Mouse (Mus musculus) embryonic facial prominence, embryonic 10.5 days (tissue): ENCODE results near the gene Pitpnc1. TPM values are rescaled to one million over a fixed set of nuclear protein-coding genes. Genes with fewer than 3 reads are reported as not detected.
A peak's percentile ranks its signal among the peaks of the same experiment; 100 is the strongest.

Source experiments
- DNase-seq: peaks from one replicate; pipeline ENCODE4 v3.0.0-alpha.2; 2017; ENCODE audit warnings: low spot score
- H3K27ac ChIP-seq: fragments of 300-500 bp; sonication (generic); replicated peaks from 2 replicates; pipeline ENCODE4 v1.5.1; 2016; ENCODE audit warnings: mild to moderate bottlenecking
- H3K27me3 ChIP-seq: fragments of 300-500 bp; sonication (generic); replicated peaks from 2 replicates; pipeline ENCODE4 v1.6.1; 2016; ENCODE audit warnings: low read depth, mild to moderate bottlenecking; ENCODE audit not compliant: poor library complexity, severe bottlenecking
- H3K36me3 ChIP-seq: fragments of 300-500 bp; sonication (generic); replicated peaks from 2 replicates; pipeline ENCODE4 v1.6.1; 2016; ENCODE audit warnings: mild to moderate bottlenecking, moderate library complexity
- H3K4me1 ChIP-seq: fragments of 300-500 bp; sonication (generic); 2 replicates; pipeline ENCODE4 v1.6.1; 2016
- H3K4me3 ChIP-seq: fragments of 300-500 bp; sonication (generic); 2 replicates; pipeline ENCODE4 v1.5.1; 2016; ENCODE audit warnings: mild to moderate bottlenecking, moderate library complexity
- H3K9me3 ChIP-seq: fragments of 300-500 bp; sonication (generic); 2 replicates; pipeline ENCODE4 v1.6.1; 2016; ENCODE audit warnings: mild to moderate bottlenecking
- WGBS: fragments of 180-500 bp; shearing (Covaris S2); methylation state at CpG from one replicate; pipeline ENCODE4 v1.1.7; 2016; 5-methylcytosine and 5-hydroxymethylcytosine counted together
- polyA plus RNA-seq: library from polyadenylated mRNA; unstranded; fragments of >200 nt; fragmentation: Nextera tagmentation; extraction: Ambion mirVana; gene quantifications from 2 replicates; pipeline ENCODE4 v1.2.1, GENCODE M21; 2016

Gene Pitpnc1
- polyA plus RNA-seq, 1 experiment from 2014 or later, result 42.5 TPM

GRCm38 (mm10) chr11:107339224-107339805 lies 131.2 kb downstream of the Pitpnc1 start:
- WGBS, result 79% methylated on average over 7 of the region's 7 CpGs
- 0 out of 2 replicates have a peak, but pooled peaks cover 2% of the 10 kb centered on the region for H3K9me3 ChIP-seq
- H3K27ac ChIP-seq, result no peak overlapping the region
- H3K27me3 ChIP-seq, result no peaks in the 10 kb centered on the region
- peaks cover 20% of the 10 kb centered on the region for H3K36me3 ChIP-seq
- no peak for DNase-seq
- H3K4me3 ChIP-seq, result no peak overlapping the region
- peaks cover 48% of the 10 kb centered on the region for H3K4me1 ChIP-seq

DNA sequence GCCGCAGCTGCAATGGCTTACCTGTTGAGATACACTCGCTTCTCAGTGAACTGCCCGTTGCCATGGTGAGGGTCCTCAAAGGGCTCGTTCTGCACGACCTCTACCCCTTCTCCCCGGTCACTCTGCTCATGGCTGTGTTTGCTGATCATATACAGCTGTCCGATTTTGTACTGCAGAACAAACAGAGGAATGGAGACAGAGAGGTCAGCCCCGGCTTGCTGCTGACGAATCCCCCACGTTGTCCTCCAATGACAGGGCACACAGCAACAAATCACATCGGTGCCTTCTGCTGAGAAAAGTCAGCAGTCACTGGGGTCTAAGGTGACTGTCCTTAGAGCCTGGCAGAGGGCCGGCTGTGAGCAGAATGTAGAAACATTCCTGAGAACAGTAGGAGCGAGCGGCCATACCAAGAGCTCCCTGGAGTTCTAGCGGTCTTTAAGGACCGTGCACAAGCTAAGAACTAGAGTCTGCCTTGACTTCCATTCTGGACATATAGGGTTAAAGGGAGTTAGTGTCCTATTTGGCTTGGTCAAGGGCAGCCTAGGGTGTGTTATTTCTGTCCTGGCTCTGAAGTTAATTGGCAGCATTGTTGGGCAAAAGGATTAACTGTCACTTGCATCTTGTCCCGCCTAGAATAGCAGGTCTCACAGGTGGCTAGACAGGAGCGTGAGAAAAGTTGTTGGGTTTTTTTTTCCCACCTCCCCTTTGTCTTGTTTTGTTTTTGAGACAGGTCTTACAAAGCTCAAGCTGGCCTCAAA lies 132.9 kb downstream of the Pitpnc1 start:
- H3K4me3 ChIP-seq, result 0 out of 2 replicates have a peak overlapping the region, but pooled peaks have one; percentile 18
- H3K27me3 ChIP-seq, result no peaks in the 10 kb centered on the region
- DNase-seq, result peak; percentile 59
- peaks cover 48% of the 10 kb centered on the region for H3K4me1 ChIP-seq
- WGBS, result 31% methylated on average over 18 of the region's 18 CpGs
- peaks cover 37% of the 10 kb centered on the region for H3K36me3 ChIP-seq
- H3K9me3 ChIP-seq, result peaks cover 4% of the 10 kb centered on the region; the same call in 1 of the 2 replicates
- peak overlapping the region; percentile 16 for H3K27ac ChIP-seq

GRCm38 (mm10) chr11:107335756-107336155 lies 134.7 kb downstream of the Pitpnc1 start:
- Histone ChIP-seq H3K27me3 (no peaks in the 10 kb centered on the region), H3K36me3 (peaks cover 53% of the 10 kb centered on the region), H3K27ac (no peak overlapping the region; the same call in 1 of the 2 replicates), H3K4me3 (no peak overlapping the region), H3K4me1 (peaks cover 32% of the 10 kb centered on the region), H3K9me3 (peaks cover 4% of the 10 kb centered on the region; the same call in 1 of the 2 replicates)
- DNase-seq, result no peak
- 92% methylated on average over 11 of the region's 11 CpGs for WGBS

DNA sequence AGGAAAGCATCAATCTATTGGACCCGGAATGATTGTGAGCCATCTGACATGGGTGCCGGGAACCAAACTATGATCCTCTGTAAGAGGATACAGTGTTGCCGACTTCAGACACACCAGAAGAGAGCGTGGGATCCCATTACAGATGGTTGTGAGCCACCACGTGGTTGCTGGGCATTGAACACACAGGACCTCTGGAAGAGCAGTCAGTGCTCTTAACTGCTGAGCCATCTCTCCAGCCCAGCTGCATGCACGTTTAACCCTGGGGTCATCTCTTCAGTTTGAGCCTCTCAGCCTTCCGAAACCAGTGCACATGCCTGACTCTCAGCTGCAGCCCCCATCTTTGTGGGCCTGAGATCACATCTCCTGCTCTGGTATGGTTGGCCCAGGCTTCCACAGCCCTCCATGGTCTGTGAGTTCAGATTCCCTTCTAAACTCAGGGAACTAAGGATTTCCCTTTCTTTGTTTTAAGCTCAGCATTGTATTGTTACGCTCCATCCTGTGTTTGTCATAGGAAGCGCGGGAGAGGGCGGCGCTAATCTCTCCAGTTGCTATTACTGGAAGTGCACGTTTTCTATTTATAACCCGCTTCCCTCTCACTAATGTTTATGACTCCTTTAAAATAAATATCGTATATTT lies 135.5 kb downstream of the Pitpnc1 start:
- Histone ChIP-seq H3K27me3 (no peaks in the 10 kb centered on the region), H3K9me3 (peaks cover 4% of the 10 kb centered on the region; the same call in 1 of the 2 replicates), H3K27ac (no peak overlapping the region; the same call in 1 of the 2 replicates), H3K4me1 (peaks cover 29% of the 10 kb centered on the region), H3K36me3 (peaks cover 59% of the 10 kb centered on the region), H3K4me3 (no peak overlapping the region)
- DNase-seq, result no peak
- WGBS, result 83% methylated on average over 15 of the region's 15 CpGs

DNA sequence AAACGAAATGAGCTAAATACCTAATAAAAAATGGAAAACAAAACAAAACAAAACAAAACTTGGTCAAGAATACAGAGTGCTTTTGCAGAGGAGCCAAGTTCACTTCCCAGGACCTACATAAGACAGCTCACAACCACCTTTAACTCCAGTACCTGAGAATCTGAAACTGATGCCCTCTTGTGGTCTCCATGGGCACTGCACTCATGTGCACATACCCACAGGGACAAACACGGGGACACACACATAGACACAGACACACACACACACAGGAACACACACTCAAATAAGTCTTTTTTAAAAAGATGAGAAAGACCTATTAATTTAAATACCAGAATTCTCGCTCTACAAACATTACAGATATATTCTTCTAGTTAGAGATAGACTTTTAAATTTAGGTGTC lies 137.6 kb downstream of the Pitpnc1 start:
- DNase-seq, result no peak
- Histone ChIP-seq H3K27ac (no peak overlapping the region), H3K4me3 (no peak overlapping the region), H3K27me3 (no peaks in the 10 kb centered on the region), H3K4me1 (peaks cover 14% of the 10 kb centered on the region), H3K36me3 (peaks cover 59% of the 10 kb centered on the region), H3K9me3 (peaks cover 4% of the 10 kb centered on the region; the same call in 1 of the 2 replicates)
- 93% methylated on average over 3 of the region's 3 CpGs for WGBS

DNA sequence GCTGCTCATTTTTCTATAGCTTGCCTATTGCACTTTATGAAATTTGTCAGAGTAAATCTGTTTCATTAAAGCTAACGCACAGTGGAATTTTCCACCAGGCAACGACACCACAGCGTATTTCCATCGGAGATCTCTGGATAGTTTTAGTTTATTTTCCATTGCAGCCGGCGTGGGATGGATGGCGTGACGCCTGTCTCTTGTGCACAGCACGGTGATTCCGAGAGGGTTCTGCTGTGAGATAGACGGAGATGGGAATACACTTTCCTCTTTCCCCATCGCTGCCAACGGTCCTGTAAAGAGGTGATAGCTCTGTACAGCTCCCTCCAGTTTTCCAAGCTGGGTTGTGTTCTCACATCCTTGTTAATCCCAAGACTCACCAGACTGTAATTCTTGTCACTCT lies 138.2 kb downstream of the Pitpnc1 start:
- Histone ChIP-seq H3K27me3 (no peaks in the 10 kb centered on the region), H3K36me3 (peaks cover 61% of the 10 kb centered on the region)
- 95% methylated on average over 13 of the region's 13 CpGs for WGBS

GRCm38 (mm10) chr11:107331425-107331824 lies 139.1 kb downstream of the Pitpnc1 start:
- H3K36me3 ChIP-seq, result peaks cover 68% of the 10 kb centered on the region
- 91% methylated on average over 2 of the region's 2 CpGs for WGBS

More for the DNA sequence above, 138.2 kb downstream of the Pitpnc1 start:
- Histone ChIP-seq H3K4me1 (peaks cover 8% of the 10 kb centered on the region), H3K9me3 (peaks cover 4% of the 10 kb centered on the region; the same call in 1 of the 2 replicates), H3K4me3 (no peak overlapping the region), H3K27ac (no peak overlapping the region)
- no peak for DNase-seq

GRCm38 (mm10) chr11:107327326-107327725 lies 143.2 kb downstream of the Pitpnc1 start:
- no peak for DNase-seq
- H3K27me3 ChIP-seq, result no peaks in the 10 kb centered on the region
- no peaks in the 10 kb centered on the region for H3K9me3 ChIP-seq
- peaks cover 8% of the 10 kb centered on the region for H3K4me1 ChIP-seq
- H3K27ac ChIP-seq, result no peak overlapping the region
- H3K4me3 ChIP-seq, result no peak overlapping the region
- H3K36me3 ChIP-seq, result peaks cover 45% of the 10 kb centered on the region
- WGBS, result 87% methylated on average over 10 of the region's 10 CpGs

More at GRCm38 (mm10) chr11:107331425-107331824, 139.1 kb downstream of the Pitpnc1 start:
- DNase-seq, result no peak
- Histone ChIP-seq H3K27ac (no peak overlapping the region), H3K4me3 (no peak overlapping the region), H3K4me1 (peaks cover under 1% of the 10 kb centered on the region), H3K27me3 (no peaks in the 10 kb centered on the region), H3K9me3 (peaks cover 4% of the 10 kb centered on the region; the same call in 1 of the 2 replicates)

- H3K9me3 ChIP-seq, result no peaks in the 10 kb centered on the region
- peak; percentile 17 for DNase-seq
- H3K36me3 ChIP-seq, result peaks cover 46% of the 10 kb centered on the region
- peaks cover 8% of the 10 kb centered on the region for H3K4me1 ChIP-seq
- H3K4me3 ChIP-seq, result no peak overlapping the region
- no peaks in the 10 kb centered on the region for H3K27me3 ChIP-seq
- peak overlapping the region; percentile 49; the same call in 1 of the 2 replicates for H3K27ac ChIP-seq
- 56% methylated on average over 14 of the region's 14 CpGs for WGBS
Measured at GRCm38 (mm10) chr11:107325739-107326725, 144.5 kb downstream of the Pitpnc1 start.

DNA sequence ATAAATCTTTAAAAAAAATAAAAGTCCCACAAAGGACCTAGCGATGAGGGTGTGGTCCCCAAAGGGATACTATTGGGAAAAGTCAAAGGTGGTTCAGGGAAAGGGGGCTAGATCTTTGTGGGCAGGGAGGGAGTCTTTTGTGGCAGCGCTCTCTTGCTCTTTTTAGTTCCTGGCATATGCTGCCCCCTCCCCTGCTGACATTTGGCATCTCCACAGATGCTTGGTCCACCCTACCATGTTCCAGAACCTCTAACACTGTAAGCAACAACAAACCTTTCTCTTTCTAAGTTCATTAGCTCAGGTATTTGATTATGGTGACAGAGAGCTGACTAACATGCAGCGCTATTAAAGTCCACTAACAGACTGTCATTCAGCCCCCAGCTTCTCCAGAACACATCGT lies 145.3 kb downstream of the Pitpnc1 start:
- Histone ChIP-seq H3K36me3 (peaks cover 38% of the 10 kb centered on the region), H3K4me1 (peaks cover 8% of the 10 kb centered on the region), H3K27me3 (no peaks in the 10 kb centered on the region), H3K27ac (no peak overlapping the region), H3K4me3 (no peak overlapping the region), H3K9me3 (no peaks in the 10 kb centered on the region)
- no peak for DNase-seq
- 91% methylated on average over 4 of the region's 4 CpGs for WGBS

DNA sequence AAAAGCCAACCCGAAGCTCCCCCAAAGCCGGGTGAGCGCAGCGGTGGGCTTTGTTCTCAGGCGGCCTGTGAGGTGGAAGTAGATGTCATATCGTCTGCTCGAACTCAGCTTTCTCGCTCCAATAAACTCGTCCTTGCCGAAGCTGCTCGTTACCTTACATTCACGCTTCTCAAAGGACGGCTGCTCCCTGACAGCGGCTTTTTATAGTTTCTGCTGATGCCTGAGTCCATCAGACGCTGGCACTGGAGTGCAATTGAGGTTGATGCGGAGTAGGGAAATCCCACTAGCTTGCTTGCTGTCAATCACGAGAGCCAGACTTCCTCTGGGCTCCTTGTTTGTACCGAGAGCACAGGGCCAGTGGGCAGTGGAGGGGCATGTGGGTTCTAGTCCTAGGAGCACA lies 147.3 kb downstream of the Pitpnc1 start:
- Histone ChIP-seq H3K27ac (no peak overlapping the region), H3K4me1 (peaks cover 12% of the 10 kb centered on the region), H3K9me3 (no peaks in the 10 kb centered on the region), H3K27me3 (no peaks in the 10 kb centered on the region), H3K4me3 (no peak overlapping the region), H3K36me3 (peaks cover 55% of the 10 kb centered on the region)
- 81% methylated on average over 18 of the region's 18 CpGs for WGBS
- no peak for DNase-seq
